Mouse (Mus musculus) B cell, adult 2 months (primary cell): Measurements from ENCODE around the gene Nup210l.

Experiments
- DNase-seq, 2 experiments: peaks; one replicate each; pipeline ENCODE4 v3.0.0; 2022

Gene Nup210l

GRCm38 (mm10) chr3:90179566-90179965 is 75.6 kb downstream of the Nup210l start:
- DNase-seq: no peak

- no peak for DNase-seq
Measured at GRCm38 (mm10) chr3:90183581-90183980, 79.6 kb downstream of the Nup210l start.

- DNase-seq: no peak
Measured at GRCm38 (mm10) chr3:90190859-90191510, 87.1 kb downstream of the Nup210l start.

- no peak for DNase-seq
Measured at GRCm38 (mm10) chr3:90194759-90195158, 90.8 kb downstream of the Nup210l start.

- DNase-seq: no peak
Measured at GRCm38 (mm10) chr3:90195644-90196043, 91.7 kb downstream of the Nup210l start.

GRCm38 (mm10) chr3:90197548-90197947 is 93.6 kb downstream of the Nup210l start:
- no peak for DNase-seq

- DNase-seq: no peak
Measured at GRCm38 (mm10) chr3:90202884-90203283, 99.0 kb downstream of the Nup210l start.

GRCm38 (mm10) chr3:90203619-90204018 is 99.7 kb downstream of the Nup210l start:
- no peak for DNase-seq

- no peak for DNase-seq
Measured at GRCm38 (mm10) chr3:90204582-90204981, 100.7 kb downstream of the Nup210l start.

GRCm38 (mm10) chr3:90208662-90209061 is 104.7 kb downstream of the Nup210l start:
- no peak for DNase-seq

GRCm38 (mm10) chr3:90209908-90210566 is 106.1 kb downstream of the Nup210l start:
- peak in 1 of 2 experiments; percentile 16 for DNase-seq

GRCm38 (mm10) chr3:90211475-90212398 is 107.8 kb downstream of the Nup210l start:
- DNase-seq: peak; percentile 31 to 35

GRCm38 (mm10) chr3:90212723-90213122 is 108.8 kb downstream of the Nup210l start:
- peak; percentile 12 to 23 for DNase-seq

- DNase-seq: peak; percentile 90 to 93
Measured at GRCm38 (mm10) chr3:90213377-90213866, 109.5 kb downstream of the Nup210l start, which contains the start of the genes Rps27 and Rab13. Gene Rps27, minus strand, starts transcription at chr3:90213651. Gene Rab13, plus strand, starts transcription at chr3:90213695.

GRCm38 (mm10) chr3:90213956-90214684 is 110.2 kb downstream of the Nup210l start:
- no peak for DNase-seq

GRCm38 (mm10) chr3:90215825-90216380 is 112.0 kb downstream of the Nup210l start:
- DNase-seq: peak; percentile 38 to 51

- DNase-seq: peak; percentile 67 to 70
Measured at GRCm38 (mm10) chr3:90220088-90220487, 116.2 kb downstream of the Nup210l start.

- DNase-seq: peak; percentile 15
Measured at GRCm38 (mm10) chr3:90220531-90220951, 116.6 kb downstream of the Nup210l start.

GRCm38 (mm10) chr3:90221123-90221522 is 117.2 kb downstream of the Nup210l start:
- DNase-seq: no peak

GRCm38 (mm10) chr3:90222455-90222854 is 118.5 kb downstream of the Nup210l start:
- no peak for DNase-seq

- DNase-seq: no peak
Measured at GRCm38 (mm10) chr3:90222941-90223340, 119.0 kb downstream of the Nup210l start.

- no peak for DNase-seq
Measured at GRCm38 (mm10) chr3:90224331-90224730, 120.4 kb downstream of the Nup210l start.
